Mouse (Mus musculus) hindbrain, embryonic 15.5 days (tissue): ENCODE data around the gene Ephb1. TPM values are rescaled to one million over a fixed set of nuclear protein-coding genes. Genes with fewer than 3 reads are reported as not detected.
A peak's percentile ranks its signal among the peaks of the same experiment; 100 is the strongest.

Experiments
- ATAC-seq: fragments of 200-750 bp; cut with Nextera tagmentation; 2 replicates; pipeline ENCODE4 v1.8.0; 2017; ENCODE audit warnings: low read depth, moderate number of reproducible peaks, moderate TSS enrichment; ENCODE audit not compliant: low FRiP score
- H3K27ac ChIP-seq: fragments of 300-500 bp; sonication (generic); replicated peaks from 2 replicates; pipeline ENCODE4 v1.5.1; 2015; ENCODE audit warnings: mild to moderate bottlenecking, inconsistent platforms
- H3K27me3 ChIP-seq: fragments of 300-500 bp; sonication (generic); 2 replicates; pipeline ENCODE4 v1.6.1; 2015; ENCODE audit warnings: control low read depth, inconsistent platforms
- H3K36me3 ChIP-seq: fragments of 300-500 bp; sonication (generic); 2 replicates; pipeline ENCODE4 v1.6.1; 2015; ENCODE audit warnings: control low read depth, inconsistent platforms
- H3K4me1 ChIP-seq: fragments of 300-500 bp; sonication (generic); replicated peaks from 2 replicates; pipeline ENCODE4 v1.6.1; 2015; ENCODE audit warnings: control low read depth, inconsistent platforms
- H3K4me2 ChIP-seq: fragments of 300-500 bp; sonication (generic); 2 replicates; pipeline ENCODE4 v1.6.1; 2015; ENCODE audit warnings: moderate library complexity, mild to moderate bottlenecking, inconsistent platforms
- H3K4me3 ChIP-seq: fragments of 300-500 bp; sonication (generic); 2 replicates; pipeline ENCODE4 v1.5.1; 2015; ENCODE audit warnings: mild to moderate bottlenecking, inconsistent platforms
- H3K9ac ChIP-seq: fragments of 300-500 bp; sonication (generic); 2 replicates; pipeline ENCODE4 v1.6.1; 2015; ENCODE audit warnings: inconsistent platforms
- H3K9me3 ChIP-seq: fragments of 300-500 bp; sonication (generic); 2 replicates; pipeline ENCODE4 v1.6.1; 2016; ENCODE audit warnings: control low read depth, inconsistent platforms
- WGBS: fragments of 180-500 bp; shearing (Covaris S2); methylation state at CpG from one replicate; pipeline ENCODE4 v1.1.7; 2015; 5-methylcytosine and 5-hydroxymethylcytosine counted together
- polyA plus RNA-seq: library from polyadenylated mRNA; unstranded; fragments of >200 nt; fragmentation: Nextera tagmentation; extraction: Ambion mirVana; gene quantifications from 2 replicates; pipeline ENCODE4 v1.2.1, GENCODE M21; 2015

Ephb1 gene
- polyA plus RNA-seq, 1 experiment from 2014 or later: 53.1 TPM

DNA sequence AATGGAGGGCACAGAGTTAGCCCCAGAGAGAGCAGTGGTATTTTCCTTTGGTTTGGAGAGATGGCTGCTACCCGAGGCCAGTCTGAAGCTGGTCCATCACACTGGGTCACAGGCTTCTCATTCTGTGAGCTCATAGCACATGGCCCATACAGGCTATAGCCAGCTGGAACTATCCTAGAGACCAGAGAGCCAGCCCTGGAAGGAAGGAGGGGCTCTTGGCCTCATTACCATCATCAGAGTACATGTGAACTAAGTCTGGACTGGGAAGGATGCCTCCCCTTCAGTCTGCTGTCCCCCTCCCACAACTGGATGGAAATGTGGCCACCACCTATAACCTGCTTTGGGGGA, 142.5 kb downstream of the Ephb1 start:
- Histone ChIP-seq H3K36me3 (no peaks in the 10 kb centered on the region), H3K4me2 (no peak overlapping the region), H3K4me1 (peaks cover 27% of the 10 kb centered on the region), H3K4me3 (no peak overlapping the region), H3K9me3 (no peaks in the 10 kb centered on the region), H3K27ac (peak overlapping the region; percentile 60; the same call in 1 of the 2 replicates), H3K27me3 (no peaks in the 10 kb centered on the region), H3K9ac (no peak overlapping the region)
- no peak; the same call in 1 of the 2 replicates for ATAC-seq
- WGBS: 10% methylated on average over 1 of the region's 1 CpGs

GRCm38 (mm10) chr9:102211296-102212035, 143.0 kb downstream of the Ephb1 start:
- peaks cover 22% of the 10 kb centered on the region for H3K4me1 ChIP-seq
- H3K27ac ChIP-seq: peak overlapping the region; percentile 60
- no peak overlapping the region for H3K4me2 ChIP-seq
- WGBS: 10% methylated on average over 10 of the region's 10 CpGs
- H3K9me3 ChIP-seq: no peaks in the 10 kb centered on the region
- no peak overlapping the region for H3K9ac ChIP-seq
- no peaks in the 10 kb centered on the region for H3K36me3 ChIP-seq
- H3K4me3 ChIP-seq: no peak overlapping the region
- H3K27me3 ChIP-seq: no peaks in the 10 kb centered on the region
- peak; percentile 92 for ATAC-seq

- Histone ChIP-seq H3K9me3 (no peaks in the 10 kb centered on the region), H3K27ac (no peak overlapping the region), H3K36me3 (no peaks in the 10 kb centered on the region), H3K9ac (no peak overlapping the region), H3K4me1 (no peaks in the 10 kb centered on the region), H3K4me3 (no peak overlapping the region), H3K27me3 (no peaks in the 10 kb centered on the region), H3K4me2 (no peak overlapping the region)
- no peak for ATAC-seq
- WGBS: 44% methylated on average over 3 of the region's 3 CpGs
Measured at GRCm38 (mm10) chr9:102205518-102205917, 149.0 kb downstream of the Ephb1 start.

GRCm38 (mm10) chr9:102201867-102202266, 152.6 kb downstream of the Ephb1 start:
- Histone ChIP-seq H3K9me3 (no peaks in the 10 kb centered on the region), H3K9ac (no peak overlapping the region), H3K27me3 (0 out of 2 replicates have a peak, but pooled peaks cover 3% of the 10 kb centered on the region), H3K4me3 (no peak overlapping the region), H3K27ac (no peak overlapping the region), H3K4me2 (no peak overlapping the region), H3K36me3 (no peaks in the 10 kb centered on the region), H3K4me1 (peaks cover 11% of the 10 kb centered on the region)
- ATAC-seq: no peak
- 65% methylated on average over 5 of the region's 5 CpGs for WGBS

- no peaks in the 10 kb centered on the region for H3K9me3 ChIP-seq
- H3K4me1 ChIP-seq: peaks cover 29% of the 10 kb centered on the region
- no peak overlapping the region for H3K9ac ChIP-seq
- H3K27me3 ChIP-seq: 0 out of 2 replicates have a peak, but pooled peaks cover 5% of the 10 kb centered on the region
- no peak for ATAC-seq
- no peaks in the 10 kb centered on the region for H3K36me3 ChIP-seq
- 93% methylated on average over 6 of the region's 6 CpGs for WGBS
- no peak overlapping the region for H3K4me3 ChIP-seq
- no peak overlapping the region for H3K4me2 ChIP-seq
- no peak overlapping the region for H3K27ac ChIP-seq
Measured at GRCm38 (mm10) chr9:102196856-102197255, 157.6 kb downstream of the Ephb1 start.

DNA sequence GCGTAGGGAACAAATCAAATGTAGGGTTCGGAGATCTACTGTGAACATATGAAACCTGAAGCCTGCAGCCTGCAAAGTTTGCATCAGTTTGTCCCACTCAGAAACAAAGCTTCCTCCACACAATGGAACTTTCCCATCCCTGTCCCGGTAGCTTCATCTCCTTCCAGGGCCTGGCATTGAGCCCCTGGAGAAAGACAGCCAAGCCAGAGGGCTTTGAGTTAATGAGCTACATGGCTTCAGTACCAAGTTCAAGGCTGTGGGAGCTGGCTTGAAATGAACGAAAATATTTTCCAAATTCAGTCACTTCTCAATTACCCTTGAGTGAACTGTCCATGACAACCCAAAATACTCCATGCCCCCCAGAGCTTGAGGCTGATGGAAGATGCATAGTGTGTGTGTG, 160.4 kb downstream of the Ephb1 start:
- Histone ChIP-seq H3K27me3 (0 out of 2 replicates have a peak, but pooled peaks cover 5% of the 10 kb centered on the region), H3K4me2 (no peak overlapping the region), H3K9me3 (no peaks in the 10 kb centered on the region), H3K9ac (no peak overlapping the region), H3K27ac (no peak overlapping the region), H3K4me3 (no peak overlapping the region), H3K36me3 (no peaks in the 10 kb centered on the region), H3K4me1 (peaks cover 42% of the 10 kb centered on the region)
- WGBS: 66% methylated on average over 4 of the region's 4 CpGs
- no peak for ATAC-seq

- H3K9me3 ChIP-seq: no peaks in the 10 kb centered on the region
- WGBS: 25% methylated on average over 13 of the region's 13 CpGs
- peak; percentile 71; the same call in 1 of the 2 replicates for ATAC-seq
Measured at GRCm38 (mm10) chr9:102192724-102193685, 161.5 kb downstream of the Ephb1 start.

GRCm38 (mm10) chr9:102190058-102190457, 164.4 kb downstream of the Ephb1 start:
- WGBS: 79% methylated on average over 9 of the region's 9 CpGs
- no peak for ATAC-seq
- Histone ChIP-seq H3K4me3 (no peak overlapping the region), H3K9ac (no peak overlapping the region), H3K4me1 (peaks cover 34% of the 10 kb centered on the region), H3K27me3 (no peaks in the 10 kb centered on the region), H3K27ac (no peak overlapping the region), H3K9me3 (no peaks in the 10 kb centered on the region), H3K36me3 (no peaks in the 10 kb centered on the region), H3K4me2 (no peak overlapping the region)

More at GRCm38 (mm10) chr9:102192724-102193685, 161.5 kb downstream of the Ephb1 start:
- Histone ChIP-seq H3K4me1 (peaks cover 38% of the 10 kb centered on the region), H3K4me2 (no peak overlapping the region), H3K27me3 (0 out of 2 replicates have a peak, but pooled peaks cover 5% of the 10 kb centered on the region), H3K27ac (peak overlapping the region; percentile 31), H3K36me3 (no peaks in the 10 kb centered on the region), H3K9ac (no peak overlapping the region), H3K4me3 (no peak overlapping the region)

- no peak overlapping the region for H3K4me2 ChIP-seq
Measured at GRCm38 (mm10) chr9:102189406-102189805, 165.1 kb downstream of the Ephb1 start.

DNA sequence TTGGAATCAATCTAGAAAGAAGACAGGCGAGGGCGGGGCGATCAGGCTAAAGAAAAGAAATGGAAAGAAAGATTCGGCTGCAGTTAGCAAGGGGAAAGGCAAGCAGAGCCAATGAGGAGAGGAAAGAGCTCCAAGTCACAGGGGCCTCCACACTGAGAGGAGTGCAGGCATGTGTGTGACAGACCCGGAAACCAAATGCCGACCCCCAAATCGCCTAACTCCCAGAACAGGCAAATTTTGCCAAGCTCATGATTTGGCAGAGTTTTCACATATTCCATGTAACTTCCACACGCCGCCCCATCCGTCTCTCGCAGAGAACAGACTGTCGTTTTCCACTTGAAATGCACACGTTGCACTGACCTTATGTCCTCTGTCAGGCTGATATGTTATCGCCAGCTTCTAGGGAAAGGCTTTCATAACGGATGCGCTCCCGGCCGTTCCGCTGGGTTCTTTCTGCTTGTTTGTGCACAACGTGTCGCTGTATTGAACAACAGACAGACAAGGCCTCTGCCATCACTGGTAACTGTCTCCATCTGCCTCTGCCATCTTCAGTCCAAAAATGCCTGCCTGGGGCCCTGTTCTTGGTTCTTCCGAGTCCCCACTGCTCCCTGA, 170.7 kb downstream of the Ephb1 start:
- Histone ChIP-seq H3K9ac (no peak overlapping the region), H3K27me3 (no peaks in the 10 kb centered on the region), H3K36me3 (no peaks in the 10 kb centered on the region), H3K4me3 (no peak overlapping the region), H3K4me2 (no peak overlapping the region), H3K4me1 (peaks cover 31% of the 10 kb centered on the region), H3K9me3 (no peaks in the 10 kb centered on the region), H3K27ac (peak overlapping the region; percentile 62; the same call in 1 of the 2 replicates)
- ATAC-seq: 0 out of 2 replicates have a peak, but pooled peaks have one; percentile 13
- WGBS: 44% methylated on average over 22 of the region's 22 CpGs

More at GRCm38 (mm10) chr9:102189406-102189805, 165.1 kb downstream of the Ephb1 start:
- peak; percentile 65; the same call in 1 of the 2 replicates for ATAC-seq
- H3K27me3 ChIP-seq: no peaks in the 10 kb centered on the region
- H3K27ac ChIP-seq: no peak overlapping the region
- no peak overlapping the region for H3K4me3 ChIP-seq
- WGBS: 21% methylated on average over 11 of the region's 11 CpGs
- no peaks in the 10 kb centered on the region for H3K9me3 ChIP-seq
- no peaks in the 10 kb centered on the region for H3K36me3 ChIP-seq
- no peak overlapping the region for H3K9ac ChIP-seq
- H3K4me1 ChIP-seq: peaks cover 39% of the 10 kb centered on the region

GRCm38 (mm10) chr9:102181810-102182490, 172.5 kb downstream of the Ephb1 start:
- Histone ChIP-seq H3K27ac (no peak overlapping the region), H3K27me3 (no peaks in the 10 kb centered on the region), H3K4me2 (no peak overlapping the region), H3K9ac (no peak overlapping the region), H3K4me3 (no peak overlapping the region), H3K9me3 (no peaks in the 10 kb centered on the region), H3K4me1 (peaks cover 31% of the 10 kb centered on the region), H3K36me3 (no peaks in the 10 kb centered on the region)
- peak; percentile 52 for ATAC-seq
- 48% methylated on average over 10 of the region's 10 CpGs for WGBS
